Mouse (Mus musculus): ENCODE data around the gene Adamts5.

The Adamts5 gene

DNA sequence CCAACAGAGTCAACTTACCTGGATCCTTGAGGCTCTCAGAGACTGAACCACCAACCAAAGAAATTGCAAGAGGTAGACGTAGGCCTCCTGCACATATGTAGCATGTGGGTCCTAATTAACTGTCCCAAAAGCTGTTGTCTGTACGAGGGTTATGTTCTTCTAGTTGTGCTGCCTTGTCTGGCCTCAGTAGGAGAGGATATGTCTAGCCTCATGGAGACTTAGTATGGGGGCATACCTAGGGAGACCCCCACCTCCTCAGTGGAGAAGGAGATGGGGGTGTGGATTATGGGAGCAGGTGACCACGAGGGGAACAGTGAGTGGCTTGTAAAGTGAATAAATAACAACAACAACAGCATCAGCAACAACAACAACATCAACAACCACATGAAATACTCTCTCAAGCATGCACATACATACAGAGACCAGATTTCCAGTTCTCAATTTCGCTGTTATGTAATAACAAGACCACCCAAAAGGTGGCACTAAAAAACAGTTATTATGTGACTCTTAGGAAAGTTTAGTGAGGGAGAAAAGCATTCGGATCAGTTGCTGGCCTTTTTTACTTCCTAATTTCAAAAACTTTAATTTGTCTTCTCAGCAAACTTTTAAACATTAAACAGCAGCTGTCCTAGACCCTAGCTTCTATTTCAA, 81.7 kb downstream of the Adamts5 start:
- DNase-seq = no peak

DNA sequence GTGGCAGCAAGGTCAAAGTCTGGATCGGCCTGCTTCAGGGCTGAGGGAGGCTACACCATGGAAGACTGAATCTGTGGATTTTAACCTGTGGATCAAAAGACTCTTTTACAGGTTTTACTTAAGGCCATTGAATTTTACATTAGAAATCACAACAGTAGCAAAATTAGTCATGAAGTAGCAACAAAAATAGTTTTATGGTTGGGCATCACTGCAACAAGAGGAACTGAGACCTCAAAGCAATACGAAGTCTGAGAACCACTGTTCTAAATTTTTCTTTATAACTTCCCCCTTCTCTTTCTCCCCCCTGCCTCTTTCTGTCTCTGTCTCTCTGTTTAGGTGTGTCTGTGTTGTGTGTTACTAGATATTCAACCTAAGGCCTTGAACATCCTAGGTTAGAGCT, 87.5 kb downstream of the Adamts5 start:
- DNase-seq = no peak

DNA sequence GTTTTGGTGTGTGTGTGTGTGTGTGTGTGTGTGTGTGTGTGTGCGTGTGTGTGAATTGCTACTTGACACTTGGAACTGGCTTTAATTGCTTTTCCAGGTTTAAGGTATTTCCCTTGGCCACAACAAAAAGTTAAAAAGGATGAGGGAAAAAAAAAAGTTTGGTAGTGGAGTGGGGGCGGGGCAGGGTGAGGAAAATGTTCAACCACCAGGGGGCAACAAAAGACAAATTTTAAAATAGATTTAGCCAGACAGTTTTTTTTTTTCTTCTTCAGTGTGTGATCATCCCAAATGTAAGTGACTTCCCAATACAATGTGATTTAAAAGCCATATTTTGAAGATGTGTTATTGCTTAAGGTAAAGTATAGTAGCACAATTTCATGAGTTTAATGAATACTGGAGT, 94.0 kb downstream of the Adamts5 start:
- DNase-seq = peak; percentile 84

DNA sequence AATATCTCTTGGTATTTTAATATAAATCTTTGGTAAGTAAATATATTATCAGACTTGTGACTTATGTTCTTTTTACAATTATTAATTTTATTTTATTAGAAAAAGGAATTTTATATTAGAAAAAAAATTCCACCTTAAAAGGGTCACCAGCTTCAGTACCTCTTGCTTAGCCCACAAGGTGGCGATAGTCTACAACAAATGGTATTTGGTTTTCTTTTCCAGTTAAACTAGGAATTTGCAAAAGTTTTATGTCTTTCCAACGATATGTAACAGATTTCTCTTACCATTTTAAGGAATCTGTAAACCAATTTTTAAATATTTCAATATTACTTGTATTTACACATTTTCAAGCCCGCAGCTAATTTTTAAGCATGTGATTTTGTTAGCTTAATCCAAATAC, 94.6 kb downstream of the Adamts5 start:
- DNase-seq = peak; percentile 86

All from lung, postnatal 36 days (tissue).